Mouse (Mus musculus): Measurements from ENCODE around the gene Slc12a8. TPM values are rescaled to one million over a fixed set of nuclear protein-coding genes. Genes with fewer than 3 reads are reported as not detected.
A peak's percentile ranks its signal among the peaks of the same experiment; 100 is the strongest.
"Not testable (repeated sequence)": the region's sequence is repeated elsewhere in the genome, so short reads cannot be mapped to it uniquely, and the experiment has no call there.

Slc12a8 gene
- 1 to 10 TPM; 5.0 to 7.0 TPM for polyA plus RNA-seq (2017; shearing (Covaris generic))

DNA sequence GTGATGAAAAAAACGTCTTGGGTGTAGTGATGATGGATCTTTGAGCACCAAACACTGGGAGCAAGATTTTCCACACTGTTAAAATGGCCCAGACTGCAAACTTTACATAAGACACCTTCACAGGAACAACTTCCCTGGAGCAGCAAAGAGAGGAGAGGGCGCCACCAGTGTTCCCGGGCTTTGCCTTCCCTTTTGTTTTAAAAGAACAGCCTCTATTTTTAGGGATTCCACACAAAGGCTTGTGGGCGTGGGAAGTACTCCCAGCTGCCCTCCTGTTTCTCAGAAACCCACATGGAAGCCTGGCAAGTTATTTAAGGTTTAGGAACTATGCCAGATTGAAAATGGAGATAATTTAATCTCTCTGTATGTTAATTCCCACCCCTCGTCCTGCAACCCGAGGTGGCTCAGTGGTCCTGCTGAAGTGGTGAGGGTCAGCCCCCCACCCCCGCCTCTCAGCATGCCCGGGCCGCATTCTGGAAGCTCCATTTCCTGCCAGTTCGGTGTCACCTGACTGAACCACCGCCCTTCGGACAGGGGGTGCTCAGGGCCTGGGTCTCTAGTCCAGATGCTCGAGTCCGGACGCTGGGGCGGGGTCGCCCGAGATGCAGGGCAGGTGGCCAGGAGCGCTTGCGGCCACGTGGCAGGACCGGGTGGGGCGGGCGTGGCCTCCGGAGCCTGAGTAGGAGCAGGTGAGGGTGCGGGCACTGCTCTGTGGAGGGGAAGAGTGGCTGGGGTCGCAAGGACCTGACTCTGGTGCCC, at the start of gene Slc12a8:
Slc12a8 (plus strand) TSS at position 522 of the 759 bp plus-strand sequence.
- ATAC-seq: no peak

DNA sequence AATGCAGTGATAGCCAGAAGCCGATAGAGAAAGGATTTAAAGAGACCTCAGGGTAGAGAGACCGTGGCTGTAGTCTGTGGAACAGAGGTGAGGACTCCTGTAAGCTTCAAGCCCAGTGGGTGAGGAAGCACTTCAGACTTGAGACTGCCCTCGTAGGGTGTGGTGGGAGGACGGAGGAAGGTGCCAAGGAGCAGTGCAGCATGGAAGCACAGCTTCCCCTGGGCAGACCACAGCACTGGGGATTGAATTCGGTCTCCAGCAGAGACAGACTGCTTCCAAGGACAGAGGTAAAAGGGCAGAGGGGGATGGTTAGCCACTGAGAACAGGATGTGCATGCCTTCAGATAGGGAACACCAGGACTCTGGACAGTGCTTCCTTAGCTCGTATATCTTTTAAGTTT, 49.7 kb upstream of the Slc12a8 start:
- no peak for ATAC-seq

DNA sequence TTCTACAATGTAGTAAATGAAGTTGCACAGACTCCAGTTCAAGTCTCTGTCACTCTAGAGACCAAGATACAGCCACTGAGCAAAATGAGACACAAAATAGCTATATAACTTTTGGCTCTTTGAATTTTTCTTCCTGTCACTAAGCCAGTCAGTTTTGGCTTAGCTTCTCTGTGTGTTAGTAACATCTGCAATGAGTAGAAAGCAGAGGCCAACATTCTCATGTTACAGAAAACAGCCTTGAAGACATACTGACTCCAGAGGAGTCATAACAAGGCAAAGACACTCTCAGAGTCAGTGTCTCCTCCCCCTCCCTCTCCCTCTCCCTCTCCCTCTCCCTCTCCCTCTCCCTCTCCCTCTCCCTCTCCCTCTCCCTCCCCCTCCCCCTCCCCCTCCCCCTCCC, 47.2 kb upstream of the Slc12a8 start:
- ATAC-seq: no peak

DNA sequence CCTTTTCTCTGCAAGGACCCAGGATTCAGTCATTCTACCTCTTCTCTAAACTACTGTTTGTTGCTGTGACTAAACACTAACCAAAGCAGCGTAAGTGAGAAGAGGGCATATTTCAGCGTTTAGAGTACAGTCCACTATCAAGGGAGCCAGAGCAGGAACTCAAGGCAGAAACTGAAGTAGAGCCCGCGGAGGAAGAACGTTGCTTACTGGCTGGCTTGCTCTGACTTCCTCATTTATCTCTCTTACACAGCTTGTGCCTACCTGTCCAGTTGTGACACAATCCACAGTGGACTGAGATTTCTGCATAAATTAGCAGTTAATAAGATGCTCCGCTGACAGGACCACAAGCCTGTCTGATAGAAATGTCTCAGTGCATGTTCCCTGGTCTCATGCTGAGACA, 42.7 kb upstream of the Slc12a8 start:
- ATAC-seq: no peak

DNA sequence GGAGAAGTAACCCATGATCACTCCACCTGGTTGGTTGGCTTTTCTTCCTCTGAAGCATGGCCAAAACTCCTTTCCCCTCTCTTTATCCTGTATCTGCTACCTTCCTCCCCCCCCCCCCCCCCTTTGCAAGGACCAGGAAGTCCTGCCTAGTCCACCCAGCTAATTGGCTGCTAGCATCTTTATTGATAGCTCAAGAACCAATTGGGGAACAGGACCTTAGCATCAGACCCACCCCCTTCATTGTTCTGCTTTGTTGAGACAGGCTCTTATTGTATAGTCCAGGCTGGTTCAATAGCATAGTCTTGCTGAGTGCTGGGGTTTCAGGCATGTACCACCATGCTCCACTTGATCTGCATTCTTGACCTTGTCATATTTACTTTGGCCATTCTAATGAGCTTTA, 37.2 kb upstream of the Slc12a8 start:
- ATAC-seq: no peak

DNA sequence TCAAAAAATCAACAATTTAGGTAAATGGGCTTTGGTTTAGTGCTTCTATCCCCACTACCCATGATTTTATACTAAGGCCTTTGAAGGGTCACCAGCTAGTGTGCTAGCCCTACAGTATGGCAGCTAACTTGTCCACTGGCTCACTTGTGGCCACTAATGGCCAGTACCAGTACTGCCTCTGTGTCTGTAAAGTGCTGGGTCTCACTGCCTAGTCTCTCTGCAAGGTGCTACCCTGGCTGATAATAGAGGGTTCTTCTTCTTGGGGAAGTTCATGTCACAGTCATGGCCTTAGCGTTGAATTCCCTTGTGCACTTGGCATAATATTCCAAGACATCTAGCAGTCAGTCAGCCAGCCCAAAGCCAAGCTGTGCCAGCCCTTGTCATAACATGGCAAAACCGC, 36.0 kb upstream of the Slc12a8 start:
- peak; percentile 64 for ATAC-seq

DNA sequence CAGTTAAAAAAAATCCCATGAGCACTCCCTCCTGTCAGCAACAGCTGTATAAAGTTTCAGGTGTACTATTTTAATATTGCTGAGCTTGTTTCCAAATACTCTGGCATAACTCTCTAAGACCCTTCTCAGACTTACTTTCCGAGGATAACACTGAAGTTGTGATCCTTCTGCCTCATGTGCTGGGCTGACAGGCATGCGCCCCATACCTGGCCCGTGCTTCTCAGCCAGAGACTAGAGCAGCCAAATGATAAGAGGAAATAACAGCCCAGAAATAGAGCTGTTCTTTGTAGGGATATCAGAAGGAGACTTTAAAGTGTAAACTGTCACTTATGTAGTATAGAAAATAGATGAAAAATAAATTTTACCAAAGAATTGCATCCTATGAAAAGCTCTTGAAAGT, 34.8 kb upstream of the Slc12a8 start:
- no peak for ATAC-seq

DNA sequence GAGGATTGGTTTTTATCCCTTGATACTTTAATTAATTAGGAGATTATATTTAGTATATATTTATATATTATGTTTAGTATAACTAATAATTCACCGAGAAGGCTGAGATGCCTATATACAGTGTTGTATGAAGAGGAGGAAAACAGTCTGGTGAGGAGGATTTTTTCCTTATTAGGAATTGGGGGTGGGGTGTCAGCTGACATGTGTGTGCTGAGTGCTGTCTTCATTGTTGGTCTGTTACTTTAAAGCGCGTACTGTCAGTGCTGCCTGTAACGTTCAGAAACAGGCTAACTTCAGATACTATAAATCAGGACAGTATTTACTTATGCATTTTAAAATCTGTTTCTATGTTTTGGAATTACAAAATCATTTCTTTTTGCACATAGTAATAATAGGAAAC, 29.4 kb upstream of the Slc12a8 start:
- ATAC-seq: no peak

DNA sequence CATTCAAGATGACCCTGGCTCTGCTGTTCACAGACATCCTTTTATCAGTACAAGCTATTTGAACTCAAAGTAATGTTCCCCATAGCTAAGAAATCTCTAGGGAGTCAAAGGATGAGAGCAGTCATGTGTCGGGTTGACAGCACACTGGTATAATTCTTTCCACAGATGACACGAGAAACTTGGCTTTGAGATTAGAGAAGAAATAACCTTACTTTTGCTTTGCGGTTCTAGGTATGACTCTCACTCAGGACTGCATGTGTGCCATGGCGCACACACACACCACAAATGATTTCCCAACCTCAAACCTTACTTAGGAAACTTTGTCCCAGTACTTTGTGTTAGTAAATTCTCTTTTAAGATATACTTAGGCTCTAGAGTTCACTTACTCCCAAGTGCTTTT, 22.8 kb upstream of the Slc12a8 start:
- ATAC-seq: no peak

DNA sequence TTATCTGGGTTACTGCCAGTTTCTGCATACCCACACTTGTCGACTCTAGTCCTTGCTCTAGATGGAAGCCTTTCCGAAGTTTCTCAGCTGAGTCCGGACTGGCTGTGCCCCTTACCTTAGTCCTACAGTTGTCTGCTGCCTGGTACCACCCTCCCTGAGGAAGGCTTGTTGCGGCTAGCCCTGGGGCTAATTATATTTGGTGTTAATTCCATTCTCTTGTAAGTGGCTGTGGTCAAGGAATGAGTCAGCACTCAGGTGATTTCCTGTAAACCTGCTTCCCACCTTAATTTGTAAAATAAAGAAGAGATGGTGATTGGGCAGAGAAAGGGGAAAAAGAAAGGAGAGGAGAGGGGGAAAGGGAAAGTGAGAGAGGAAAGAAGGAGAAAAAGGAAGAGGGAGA, 9.0 kb upstream of the Slc12a8 start:
- no peak for ATAC-seq

DNA sequence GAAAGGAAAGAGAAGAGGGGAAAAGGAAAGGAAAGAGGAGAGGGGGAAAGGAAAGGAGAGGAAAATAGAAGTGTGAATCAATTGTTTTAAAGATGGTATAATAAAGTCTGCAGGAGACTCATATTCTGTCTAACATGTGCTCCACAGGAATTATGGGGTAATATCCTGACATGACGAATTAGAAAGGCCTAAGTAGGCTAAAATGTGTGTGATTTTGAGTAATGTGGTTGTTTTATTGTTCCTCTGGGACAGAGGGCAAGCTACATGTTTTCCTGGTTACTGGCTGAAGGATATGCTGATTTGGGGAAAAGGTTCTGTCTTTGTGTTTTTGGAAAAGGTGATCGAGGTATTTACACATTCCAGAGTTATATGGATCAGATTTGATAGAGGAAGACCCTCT, 7.9 kb upstream of the Slc12a8 start:
- not testable (repeated sequence) for ATAC-seq

DNA sequence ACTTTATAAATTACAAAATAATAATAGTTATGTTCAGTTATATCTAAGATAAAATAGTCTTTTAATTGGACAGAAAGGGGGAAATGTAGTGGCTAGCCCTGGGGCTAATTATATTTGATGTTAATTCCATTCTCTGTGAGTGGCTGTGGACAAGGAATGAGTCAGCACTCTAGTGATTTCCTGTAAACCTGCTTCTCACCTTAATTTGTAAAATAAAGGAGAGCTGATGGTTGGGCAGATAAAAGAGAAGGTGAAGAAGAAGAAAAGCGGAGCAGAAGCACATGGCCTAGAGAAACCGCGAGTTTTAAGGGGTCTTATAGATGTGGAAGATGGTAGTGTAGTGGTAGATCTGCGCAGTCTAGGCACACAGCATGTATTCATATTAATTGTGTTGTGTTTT, 6.3 kb upstream of the Slc12a8 start:
- ATAC-seq: not testable (repeated sequence)

DNA sequence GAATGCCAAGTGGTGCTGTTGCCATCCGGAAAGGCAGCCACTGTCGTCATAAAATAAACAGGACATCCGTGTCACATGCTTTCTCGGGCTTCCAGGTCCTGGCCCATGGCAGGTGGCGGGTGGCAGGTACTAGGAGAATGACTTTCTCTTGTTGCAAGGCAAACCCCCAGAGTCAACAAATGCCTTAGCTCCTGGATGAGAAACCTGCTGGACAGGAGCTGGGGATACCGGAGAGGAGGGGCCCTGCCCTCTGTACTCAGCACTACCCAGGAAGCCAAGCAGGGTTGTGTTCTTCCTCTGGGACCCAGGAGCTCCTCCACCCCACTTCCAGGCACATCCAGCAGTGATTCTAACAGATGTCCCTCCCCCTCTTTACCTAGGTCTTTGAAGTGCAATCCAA, 4.6 kb upstream of the Slc12a8 start:
- ATAC-seq: no peak

DNA sequence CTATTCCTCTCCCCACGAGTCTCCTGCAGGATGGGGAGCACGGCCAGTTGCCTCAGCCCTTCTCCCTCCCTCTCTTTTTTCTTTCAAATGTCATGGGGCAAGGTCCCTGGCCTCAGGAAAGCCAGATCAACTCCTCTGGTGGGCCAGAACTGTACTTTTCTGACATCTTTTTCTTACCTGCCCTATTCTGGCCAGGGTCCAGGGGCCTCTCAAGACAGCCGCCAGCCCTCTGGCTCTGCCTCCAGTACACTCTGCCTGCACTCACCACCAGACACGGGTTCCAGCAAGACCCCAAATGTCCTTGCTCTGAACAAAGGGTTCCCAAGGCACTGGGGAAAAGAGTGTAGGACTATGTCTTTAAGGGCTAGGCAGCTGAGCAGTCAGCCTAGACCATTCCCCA, 499 bp downstream of the Slc12a8 start:
- no peak for ATAC-seq

DNA sequence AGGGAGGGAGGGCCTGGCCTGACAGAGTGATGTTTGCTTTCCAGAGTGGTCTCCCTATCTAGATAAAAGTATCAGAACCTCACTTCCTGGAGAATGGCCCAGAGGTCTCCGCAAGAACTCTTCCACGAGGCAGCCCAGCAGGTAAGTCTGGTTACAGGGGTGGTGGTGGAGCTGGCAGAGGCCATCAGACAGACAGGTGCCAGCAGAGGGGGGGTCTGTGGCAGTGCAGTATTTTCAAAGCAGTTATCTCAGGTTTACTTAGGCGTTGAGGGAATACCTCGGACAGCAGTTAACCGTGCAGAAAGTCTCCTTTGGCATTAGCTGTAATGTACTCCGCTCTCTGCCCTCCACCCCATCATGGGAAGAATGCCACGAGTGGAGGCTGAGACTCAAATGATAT, 1.1 kb downstream of the Slc12a8 start:
- ATAC-seq: no peak

DNA sequence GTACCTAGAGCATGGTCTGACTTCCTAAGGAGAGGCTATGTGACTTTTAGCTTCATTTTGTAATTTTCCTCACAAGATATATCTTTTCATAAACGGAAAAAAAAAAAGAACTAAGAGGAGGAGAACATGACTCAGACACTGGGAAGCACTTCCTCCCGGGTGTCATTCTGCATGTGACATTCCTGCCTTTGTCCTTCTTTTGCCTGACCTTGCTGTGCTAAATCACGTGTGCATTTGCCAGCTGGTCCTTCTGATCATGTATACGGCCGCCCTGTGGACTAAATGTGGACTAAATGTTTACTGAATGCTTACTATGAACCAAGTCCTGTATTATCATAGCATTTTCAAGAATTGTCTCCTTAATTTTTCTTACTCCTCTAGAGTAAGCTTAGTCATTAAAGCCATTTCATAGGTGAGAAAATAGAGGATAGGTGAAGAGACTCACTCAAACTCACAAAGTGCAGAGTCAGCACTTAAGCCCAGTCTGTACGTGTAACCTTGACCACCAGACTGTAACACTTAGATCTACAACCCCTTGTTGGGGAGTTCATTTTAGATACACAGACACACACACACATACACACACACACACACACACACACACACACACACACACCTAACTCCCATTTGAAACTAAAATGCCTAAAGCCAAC, 2.9 kb downstream of the Slc12a8 start:
- ATAC-seq: no peak

DNA sequence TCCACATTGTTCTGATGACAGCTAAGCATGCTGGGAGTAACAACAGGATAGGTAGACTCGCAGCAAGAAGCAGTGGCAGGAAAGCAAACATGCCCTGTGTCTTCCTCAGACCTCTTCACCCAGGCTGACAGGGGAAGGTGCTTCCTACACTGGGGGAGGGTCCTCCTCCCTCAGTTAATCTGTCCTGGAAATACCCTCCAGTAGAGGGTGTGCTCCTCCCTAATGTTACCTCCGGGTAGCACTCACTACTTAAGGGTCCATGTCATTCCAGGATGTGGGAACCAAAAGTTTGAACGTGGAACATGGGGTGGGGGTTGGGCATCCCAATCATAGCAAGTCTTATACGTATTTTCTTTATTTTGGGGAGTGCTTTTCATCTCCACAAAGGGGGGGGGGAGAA, 5.4 kb downstream of the Slc12a8 start:
- no peak for ATAC-seq

DNA sequence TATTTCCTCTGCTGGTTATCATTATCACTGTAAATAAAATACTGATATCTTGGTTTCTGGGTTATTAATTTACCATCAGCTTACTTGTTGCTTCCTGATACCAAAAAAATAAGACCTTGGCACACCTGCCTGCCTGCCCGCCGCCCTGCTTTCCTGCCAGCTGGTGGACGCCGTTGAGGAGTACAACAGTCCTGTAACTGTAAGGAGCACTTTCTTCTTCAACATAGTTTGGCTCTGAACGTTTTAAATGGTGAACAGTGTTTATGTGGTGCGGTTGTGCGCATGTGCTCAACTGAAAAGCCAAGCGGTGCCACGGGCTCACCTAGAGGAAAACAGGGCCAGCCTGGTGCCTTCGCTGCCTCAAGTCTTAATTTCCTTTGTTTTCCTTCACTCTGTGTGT, 6.4 kb downstream of the Slc12a8 start:
- ATAC-seq: no peak

DNA sequence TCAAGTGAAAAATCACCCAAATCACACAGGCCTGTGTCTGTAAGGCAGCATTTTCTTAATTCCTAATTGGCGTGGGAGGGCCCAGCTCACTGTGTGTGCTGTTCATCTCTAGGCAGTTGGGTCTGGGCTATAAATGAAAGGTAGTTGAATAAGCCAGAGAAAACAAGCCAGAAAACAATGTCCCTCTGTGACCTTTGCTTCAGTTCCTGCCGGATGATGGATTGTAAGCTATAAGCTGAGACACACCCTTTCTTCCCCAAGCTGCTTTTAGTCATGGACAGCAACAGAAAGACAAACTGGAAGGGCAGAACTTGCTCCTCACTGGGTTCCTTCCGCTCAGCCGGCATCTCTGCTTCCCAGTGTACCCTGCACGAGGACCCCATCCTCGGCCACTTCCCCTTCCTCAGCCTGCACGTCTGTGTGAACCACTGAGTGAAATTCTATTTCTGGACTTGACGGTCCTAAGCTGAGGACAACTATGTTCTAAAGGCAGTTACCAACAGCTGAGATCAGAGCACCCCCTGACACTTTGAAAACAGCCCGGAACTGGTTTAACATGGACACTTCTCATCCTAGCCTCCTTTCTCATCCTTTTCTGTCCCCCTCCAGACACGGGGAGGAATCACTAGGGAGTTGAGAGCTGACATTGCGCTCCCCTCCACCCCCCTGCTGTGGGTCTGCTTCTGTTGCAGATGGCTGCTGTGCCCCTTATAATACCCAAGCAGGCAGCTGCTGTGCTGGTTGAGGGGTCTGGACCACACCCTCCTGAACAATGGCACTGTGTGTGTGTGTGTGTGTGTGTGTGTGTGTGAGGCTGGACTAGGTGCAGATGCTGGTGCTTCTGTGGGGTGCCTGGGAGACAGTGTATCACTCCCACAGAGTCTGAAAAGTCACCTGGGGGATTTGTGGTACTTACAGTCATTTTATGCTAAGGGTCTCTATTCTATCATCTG, 12.7 kb downstream of the Slc12a8 start:
- ATAC-seq: no peak

DNA sequence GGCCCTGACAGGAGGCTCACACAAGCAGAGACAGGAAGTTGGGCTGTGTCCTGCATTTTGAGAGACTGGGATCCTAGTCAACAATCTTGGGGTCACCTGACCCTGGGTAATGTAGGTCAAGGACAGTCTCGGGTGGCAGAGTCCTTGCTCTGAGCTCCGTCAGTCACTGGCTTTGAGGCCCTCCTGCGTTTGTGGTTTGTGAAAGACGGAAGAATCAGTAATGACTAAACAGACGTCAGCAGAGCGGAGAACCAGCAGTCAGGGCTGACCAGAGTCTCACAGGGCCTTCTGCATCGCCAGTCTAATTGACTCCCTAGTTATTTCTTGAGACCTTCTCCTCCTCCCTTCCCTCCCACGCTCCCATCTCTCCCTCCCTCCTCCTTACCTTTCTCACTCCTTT, 14.1 kb downstream of the Slc12a8 start:
- no peak for ATAC-seq

DNA sequence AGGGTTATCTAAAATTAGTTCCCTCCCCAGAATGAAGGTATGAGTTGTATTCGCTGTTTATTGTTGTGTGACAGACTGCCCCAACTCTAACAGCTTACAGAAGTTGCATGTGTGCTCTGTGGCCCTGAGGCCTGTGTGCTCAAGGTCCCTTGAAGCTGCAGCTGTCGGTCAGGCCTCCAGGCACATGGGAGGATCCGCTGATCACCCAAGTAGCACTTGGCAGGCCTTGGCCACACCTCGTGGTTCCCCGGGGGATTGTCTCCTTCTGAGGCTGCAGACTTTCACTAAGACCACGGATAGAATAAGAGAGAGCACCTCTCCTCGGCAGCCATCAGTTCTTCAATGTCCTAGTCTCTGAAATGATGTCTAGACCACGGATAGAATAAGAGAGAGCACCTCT, 19.3 kb downstream of the Slc12a8 start:
- ATAC-seq: no peak

DNA sequence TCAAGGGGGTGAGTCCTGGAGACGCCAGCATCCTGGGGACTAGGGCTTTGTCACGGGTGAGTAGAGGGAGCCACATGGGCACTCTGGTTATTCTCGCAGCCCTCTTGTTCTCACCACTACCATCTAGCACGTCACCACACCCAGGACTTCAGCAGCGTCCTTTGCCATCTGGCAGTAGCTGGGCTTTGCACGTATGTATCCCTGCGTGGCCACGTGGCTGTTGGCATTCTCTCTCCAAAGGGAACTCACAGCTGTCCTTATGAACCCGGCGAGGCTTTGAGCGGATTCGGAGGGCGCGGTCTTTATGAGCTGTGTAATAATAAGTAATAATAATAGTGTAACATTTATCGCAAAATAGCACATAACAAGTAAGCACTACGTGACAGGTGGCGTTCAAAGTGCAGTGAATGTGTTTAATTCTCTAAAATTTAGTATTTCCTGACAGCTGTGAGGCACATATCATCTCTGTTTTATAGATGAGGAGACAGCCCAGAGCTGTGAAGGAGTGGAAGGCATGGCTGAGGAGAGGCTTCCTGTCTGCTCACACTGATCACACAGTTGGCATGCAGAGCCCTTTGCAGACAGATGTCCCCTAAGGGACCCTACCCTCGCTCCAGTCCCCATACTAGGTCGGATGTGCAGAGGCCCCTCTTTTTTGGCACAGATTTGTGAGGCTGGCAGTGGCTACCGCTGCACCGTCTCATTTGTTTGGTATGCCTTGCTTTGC, 20.5 kb downstream of the Slc12a8 start:
- no peak for ATAC-seq

DNA sequence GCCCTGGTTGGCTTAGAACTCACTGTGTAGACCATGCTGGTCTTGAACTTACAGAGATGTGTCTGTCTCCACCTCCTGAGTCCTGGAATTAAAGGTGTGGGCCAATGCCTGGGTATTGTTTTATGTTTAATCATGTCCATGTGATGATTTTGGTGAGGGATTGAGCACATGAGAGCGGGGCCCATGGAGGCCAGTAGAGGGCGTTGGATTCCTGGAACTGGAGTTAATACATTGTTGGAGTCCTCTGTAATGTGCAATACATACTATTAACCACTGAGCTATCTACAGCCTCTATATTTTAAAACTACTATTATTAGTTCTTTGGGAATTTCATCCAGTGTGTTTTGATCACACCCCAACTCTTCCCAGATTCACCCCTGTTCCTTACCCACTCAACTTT, 27.2 kb downstream of the Slc12a8 start:
- no peak for ATAC-seq
